Mouse (Mus musculus) forebrain, embryonic 10.5 days (tissue): ENCODE measurements at regions not wholly inside any gene's neighbourhood (a gene's known extent, or its start where the extent isn't known, plus 50 kb on each side); places are given as distances from the start of the nearest gene placed in this dataset.

Experiments used
- DNase-seq: peaks from one replicate; pipeline ENCODE4 v3.0.0-alpha.2; 2017; ENCODE audit warnings: low spot score; ENCODE audit errors: extremely low spot score
- H3K27ac ChIP-seq: fragments of 300-500 bp; sonication (generic); 2 replicates; pipeline ENCODE4 v1.5.1; 2016; ENCODE audit warnings: mild to moderate bottlenecking
- H3K27me3 ChIP-seq: fragments of 300-500 bp; sonication (generic); 2 replicates; pipeline ENCODE4 v1.6.1; 2016; ENCODE audit warnings: mild to moderate bottlenecking; ENCODE audit not compliant: poor library complexity, severe bottlenecking
- H3K36me3 ChIP-seq: fragments of 300-500 bp; sonication (generic); replicated peaks from 2 replicates; pipeline ENCODE4 v1.6.1; 2016; ENCODE audit warnings: mild to moderate bottlenecking, moderate library complexity
- H3K4me1 ChIP-seq: fragments of 300-500 bp; sonication (generic); 2 replicates; pipeline ENCODE4 v1.6.1; 2016
- H3K4me3 ChIP-seq: fragments of 300-500 bp; sonication (generic); 2 replicates; pipeline ENCODE4 v1.5.1; 2016; ENCODE audit warnings: mild to moderate bottlenecking, moderate library complexity
- H3K9me3 ChIP-seq: fragments of 300-500 bp; sonication (generic); 2 replicates; pipeline ENCODE4 v1.6.1; 2016; ENCODE audit warnings: mild to moderate bottlenecking, moderate library complexity
- WGBS: fragments of 180-500 bp; shearing (Covaris S2); methylation state at CpG from one replicate; pipeline ENCODE4 v1.1.7; 2016; 5-methylcytosine and 5-hydroxymethylcytosine counted together

GRCm38 (mm10) chr10:121150668-121151067 lies 116.9 kb downstream of the Wif1 start:
- Histone ChIP-seq H3K4me1 (no peaks in the 10 kb centered on the region), H3K9me3 (no peaks in the 10 kb centered on the region), H3K27ac (no peak overlapping the region), H3K27me3 (no peaks in the 10 kb centered on the region), H3K4me3 (no peak overlapping the region), H3K36me3 (no peaks in the 10 kb centered on the region)
- WGBS, result 92% methylated on average over 9 of the region's 9 CpGs
- no peak for DNase-seq

GRCm38 (mm10) chr10:121153625-121154024 lies 119.9 kb downstream of the Wif1 start:
- Histone ChIP-seq H3K36me3 (no peaks in the 10 kb centered on the region), H3K9me3 (no peaks in the 10 kb centered on the region), H3K4me1 (no peaks in the 10 kb centered on the region), H3K27me3 (no peaks in the 10 kb centered on the region), H3K27ac (no peak overlapping the region), H3K4me3 (no peak overlapping the region)
- no peak for DNase-seq
- WGBS, result 83% methylated on average over 4 of the region's 4 CpGs

GRCm38 (mm10) chr10:121160499-121160898 lies 126.7 kb downstream of the Wif1 start:
- H3K9me3 ChIP-seq, result peaks cover 7% of the 10 kb centered on the region; the same call in 1 of the 2 replicates
- H3K4me3 ChIP-seq, result no peak overlapping the region
- H3K36me3 ChIP-seq, result no peaks in the 10 kb centered on the region
- peaks cover 14% of the 10 kb centered on the region for H3K4me1 ChIP-seq
- H3K27ac ChIP-seq, result no peak overlapping the region
- DNase-seq, result no peak
- 64% methylated on average over 7 of the region's 7 CpGs for WGBS
- no peaks in the 10 kb centered on the region for H3K27me3 ChIP-seq

GRCm38 (mm10) chr10:121161201-121161600 lies 127.4 kb downstream of the Wif1 start:
- no peaks in the 10 kb centered on the region for H3K36me3 ChIP-seq
- H3K4me1 ChIP-seq, result peaks cover 14% of the 10 kb centered on the region
- H3K27me3 ChIP-seq, result no peaks in the 10 kb centered on the region
- whole genome bisulfite sequencing, result 94% methylated on average over 11 of the region's 11 CpGs
- H3K27ac ChIP-seq, result no peak overlapping the region
- no peak for DNase-seq
- peaks cover 7% of the 10 kb centered on the region; the same call in 1 of the 2 replicates for H3K9me3 ChIP-seq
- no peak overlapping the region for H3K4me3 ChIP-seq

- DNase-seq, result no peak
- Histone ChIP-seq H3K27ac (no peak overlapping the region), H3K36me3 (no peaks in the 10 kb centered on the region), H3K9me3 (no peaks in the 10 kb centered on the region), H3K27me3 (no peaks in the 10 kb centered on the region), H3K4me1 (0 out of 2 replicates have a peak, but pooled peaks cover 4% of the 10 kb centered on the region), H3K4me3 (no peak overlapping the region)
- 96% methylated on average over 9 of the region's 9 CpGs for WGBS
Observed at GRCm38 (mm10) chr10:121174022-121174421, 140.3 kb downstream of the Wif1 start.

- no peaks in the 10 kb centered on the region for H3K27me3 ChIP-seq
- no peaks in the 10 kb centered on the region for H3K9me3 ChIP-seq
- H3K4me1 ChIP-seq, result no peaks in the 10 kb centered on the region
- H3K4me3 ChIP-seq, result no peak overlapping the region
- no peak overlapping the region for H3K27ac ChIP-seq
- no peaks in the 10 kb centered on the region for H3K36me3 ChIP-seq
- no peak for DNase-seq
- WGBS, result 93% methylated on average over 7 of the region's 7 CpGs
Observed at GRCm38 (mm10) chr10:121189139-121189538, 155.4 kb downstream of the Wif1 start.

- DNase-seq, result no peak
Observed at GRCm38 (mm10) chr10:121199236-121199635, 151.8 kb downstream of the Tbc1d30 start.

GRCm38 (mm10) chr10:121202531-121202930 lies 148.5 kb downstream of the Tbc1d30 start:
- no peak for DNase-seq
- Histone ChIP-seq H3K36me3 (no peaks in the 10 kb centered on the region), H3K27ac (no peak overlapping the region), H3K9me3 (no peaks in the 10 kb centered on the region), H3K27me3 (peaks cover 74% of the 10 kb centered on the region), H3K4me1 (peaks cover 18% of the 10 kb centered on the region), H3K4me3 (no peak overlapping the region)
- WGBS, result 90% methylated on average over 7 of the region's 7 CpGs

More at GRCm38 (mm10) chr10:121199236-121199635, 151.8 kb downstream of the Tbc1d30 start:
- H3K4me3 ChIP-seq, result no peak overlapping the region
- 78% methylated on average over 2 of the region's 2 CpGs for WGBS
- peaks cover 56% of the 10 kb centered on the region for H3K27me3 ChIP-seq
- no peak overlapping the region for H3K27ac ChIP-seq
- H3K36me3 ChIP-seq, result no peaks in the 10 kb centered on the region
- no peaks in the 10 kb centered on the region for H3K4me1 ChIP-seq
- no peaks in the 10 kb centered on the region for H3K9me3 ChIP-seq

GRCm38 (mm10) chr10:121205551-121205950 lies 145.5 kb downstream of the Tbc1d30 start:
- 88% methylated on average over 11 of the region's 11 CpGs for WGBS
- H3K27ac ChIP-seq, result 0 out of 2 replicates have a peak overlapping the region, but pooled peaks have one; percentile 71

GRCm38 (mm10) chr10:121206002-121206742 lies 144.9 kb downstream of the Tbc1d30 start:
- peaks cover 74% of the 10 kb centered on the region for H3K27me3 ChIP-seq
- H3K4me3 ChIP-seq, result peak overlapping the region; percentile 28
- H3K27ac ChIP-seq, result peak overlapping the region; percentile 71
- H3K4me1 ChIP-seq, result peaks cover 18% of the 10 kb centered on the region
- DNase-seq, result peak; percentile 61
- H3K9me3 ChIP-seq, result no peaks in the 10 kb centered on the region
- no peaks in the 10 kb centered on the region for H3K36me3 ChIP-seq
- 18% methylated on average over 15 of the region's 15 CpGs for WGBS

More at GRCm38 (mm10) chr10:121205551-121205950, 145.5 kb downstream of the Tbc1d30 start:
- Histone ChIP-seq H3K36me3 (no peaks in the 10 kb centered on the region), H3K9me3 (no peaks in the 10 kb centered on the region), H3K4me3 (no peak overlapping the region), H3K4me1 (peaks cover 18% of the 10 kb centered on the region), H3K27me3 (peaks cover 78% of the 10 kb centered on the region)
- no peak for DNase-seq

GRCm38 (mm10) chr10:121206743-121207039 lies 144.4 kb downstream of the Tbc1d30 start:
- Histone ChIP-seq H3K4me1 (peaks cover 18% of the 10 kb centered on the region), H3K4me3 (peak overlapping the region; percentile 28), H3K36me3 (no peaks in the 10 kb centered on the region), H3K9me3 (no peaks in the 10 kb centered on the region), H3K27me3 (peaks cover 69% of the 10 kb centered on the region), H3K27ac (peak overlapping the region; percentile 71)
- WGBS, result 62% methylated on average over 3 of the region's 3 CpGs
- no peak for DNase-seq
